Mouse (Mus musculus): ENCODE results near the gene Fam129c.

The Fam129c gene

DNA sequence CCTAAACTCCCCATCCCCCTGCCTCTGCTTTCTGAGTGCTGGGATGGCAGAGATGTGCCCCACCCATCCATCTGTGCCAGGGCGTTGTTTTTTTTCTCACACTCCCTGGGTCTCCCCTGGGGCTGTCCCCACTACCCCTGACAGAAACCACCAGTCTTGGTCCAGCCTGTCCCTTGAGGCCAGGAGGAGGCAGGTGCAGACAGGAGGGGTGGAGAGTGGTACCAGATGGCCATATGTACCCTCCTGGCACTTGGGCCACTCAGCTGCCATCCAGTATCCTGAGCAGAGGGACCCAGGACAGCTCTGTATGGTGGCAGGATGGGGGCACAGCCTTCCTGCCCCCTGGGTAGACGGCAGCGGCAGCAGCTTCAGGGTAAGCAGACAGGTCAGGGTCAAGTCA is at the start of gene Fam129c:
Fam129c (plus strand) TSS at position 198 of the 400 bp plus-strand sequence.
- CTCF ChIA-PET = interaction anchor here (0.7 kb wide), 1 partner anchor 80 kb away, joined by 3 read pairs; no protein-coding TSS in a partner anchor

DNA sequence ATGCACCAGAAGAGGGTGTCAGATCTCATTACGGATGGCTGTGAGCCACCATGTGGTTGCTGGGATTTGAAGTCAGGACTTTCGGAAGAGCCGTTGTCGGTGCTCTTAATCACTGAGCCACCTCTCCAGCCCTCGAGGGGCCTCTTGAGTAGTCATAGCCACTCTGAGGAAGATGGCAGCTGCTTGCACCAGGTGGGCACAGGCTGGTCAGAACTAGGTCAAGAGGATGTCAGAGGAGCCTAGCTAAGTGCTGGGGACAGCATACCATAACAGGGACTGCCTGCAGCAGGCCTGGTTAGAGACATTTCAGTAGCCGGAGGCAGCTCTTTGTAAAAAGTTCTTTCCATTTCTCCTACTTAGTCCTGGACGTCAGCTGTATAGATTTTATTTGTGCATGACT is 46.7 kb upstream of the Fam129c start:
- CTCF ChIA-PET = no interaction called here

DNA sequence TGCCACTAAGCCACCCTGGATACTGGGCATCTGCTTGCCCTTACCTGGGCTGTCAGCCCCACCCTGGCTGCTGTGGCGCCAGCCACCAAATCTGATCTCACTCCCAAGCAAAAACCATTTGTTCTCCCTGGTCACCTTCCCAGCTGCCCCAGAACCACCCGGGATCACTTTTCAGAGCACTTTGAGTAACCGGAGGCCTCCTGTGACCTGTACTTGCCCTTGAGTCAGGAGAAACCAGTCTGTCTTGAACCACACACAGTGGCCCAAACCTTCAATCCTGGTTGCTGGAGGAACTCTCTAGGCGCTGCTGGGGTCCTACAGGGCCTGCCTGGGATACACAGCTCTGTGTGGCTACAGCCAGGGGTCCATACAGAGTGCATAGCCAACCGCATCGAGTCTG is 44.7 kb upstream of the Fam129c start:
- CTCF ChIA-PET = no interaction called here

DNA sequence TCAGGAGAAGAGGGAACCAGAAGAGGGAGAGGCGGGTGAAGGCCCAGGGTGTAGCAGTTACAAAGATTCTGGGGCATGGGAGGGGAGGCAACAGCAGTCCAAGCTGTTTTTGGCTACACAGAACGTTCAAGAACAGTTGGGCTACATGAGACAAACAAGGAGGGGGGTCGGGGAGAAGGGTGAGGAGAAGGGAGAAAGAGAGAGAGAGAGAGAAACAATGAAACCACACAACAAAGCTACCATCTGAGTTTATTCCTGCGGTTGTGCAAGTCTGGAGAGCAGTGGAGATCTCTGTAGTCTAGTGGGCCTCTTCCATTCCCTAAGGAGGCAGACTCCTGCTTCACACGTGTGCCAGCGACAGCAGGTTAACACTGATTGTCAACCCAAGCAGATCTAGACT is 43.4 kb upstream of the Fam129c start:
- CTCF ChIA-PET = no interaction called here

GRCm38 (mm10) chr8:71554644-71555043 is 42.8 kb upstream of the Fam129c start:
- CTCF ChIA-PET = no interaction called here

DNA sequence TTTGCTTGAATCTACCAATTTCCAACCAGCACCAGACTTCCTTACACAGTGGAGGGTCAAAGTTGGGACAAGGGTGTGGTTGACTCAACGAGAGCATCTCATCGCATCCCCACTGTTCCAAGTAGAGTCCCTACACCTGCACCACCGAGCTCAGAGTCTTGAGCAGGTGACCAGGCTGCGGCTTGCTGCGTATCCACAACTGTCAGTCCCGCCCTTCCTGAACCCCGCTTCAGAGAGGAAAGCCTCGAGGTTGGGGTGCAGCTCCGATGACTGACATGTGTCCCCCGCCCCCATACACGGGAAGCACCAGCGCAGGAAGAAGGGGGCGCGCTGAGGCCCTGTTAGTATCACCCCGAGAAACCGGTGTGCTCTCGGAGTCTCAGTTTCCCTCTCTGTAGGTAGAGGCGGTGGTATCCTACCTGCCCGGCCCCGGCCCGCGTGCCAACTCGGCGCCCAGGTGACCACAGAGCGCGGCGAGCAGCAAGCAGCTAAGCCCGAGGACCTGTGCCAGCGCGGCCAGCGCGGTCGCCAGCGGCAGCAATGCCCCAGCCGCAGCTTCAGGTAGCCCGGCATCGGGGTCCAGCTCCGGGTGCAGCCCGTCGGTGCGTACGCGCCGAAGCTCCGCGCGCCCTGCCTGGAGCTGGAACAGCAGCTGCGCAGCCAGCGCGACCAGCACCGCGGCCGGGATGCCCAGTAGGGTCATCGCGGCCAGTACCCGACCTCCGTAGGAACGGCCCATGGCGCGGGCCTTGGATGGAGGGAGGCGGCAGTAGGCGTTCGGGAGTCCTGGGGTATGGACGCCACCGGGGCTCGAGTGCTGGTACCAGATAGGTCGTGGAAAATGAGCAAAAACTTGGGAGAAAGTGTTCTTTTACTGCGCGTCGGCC is 39.1 kb upstream of the Fam129c start, which contains the start of gene Tmem221:
Tmem221 (minus strand) TSS at position 801 of the 887 bp plus-strand sequence.
- CTCF ChIA-PET = interaction anchor here (0.6 to 1.0 kb wide), 2 partner anchors 119 to 143 kb away, joined by 3 to 24 read pairs; partner anchors contain the start of gene B3gnt3

DNA sequence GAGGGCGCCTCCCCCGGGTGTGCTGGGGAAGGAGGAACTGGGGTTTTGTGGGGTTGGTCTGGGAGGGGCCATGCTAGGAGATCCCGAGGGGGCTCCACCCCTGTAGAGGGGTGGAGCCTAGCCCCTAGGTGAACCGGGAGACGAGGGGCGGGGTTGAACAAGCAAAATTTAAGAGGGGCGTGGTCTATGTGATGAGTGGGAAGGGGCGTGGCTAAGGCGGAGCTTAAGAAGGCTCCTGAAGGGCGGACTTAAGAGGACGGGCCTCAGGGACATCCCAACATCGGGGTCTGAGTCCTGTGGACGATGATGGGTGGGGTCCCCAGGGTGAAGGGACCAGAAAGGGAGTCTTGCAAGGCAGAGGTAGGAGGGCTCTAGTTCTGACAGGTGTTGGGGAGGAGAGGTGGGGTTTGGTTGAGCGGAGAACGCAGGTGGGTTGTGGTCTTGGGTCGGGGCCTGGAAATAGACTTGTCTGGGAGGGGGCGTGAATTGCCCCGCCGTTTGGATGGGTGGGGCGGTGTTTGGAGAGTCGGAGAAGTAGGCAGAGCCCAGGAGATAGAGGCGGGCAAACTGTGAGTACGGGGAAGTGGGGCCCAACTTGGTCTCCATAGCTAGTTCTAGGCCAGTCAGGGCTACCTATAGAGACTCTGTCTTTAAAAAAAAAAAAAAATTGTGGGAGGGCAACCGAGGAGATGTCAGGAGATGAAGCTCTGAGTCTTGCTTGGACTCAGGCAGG is 38.3 kb upstream of the Fam129c start:
- CTCF ChIA-PET = interaction anchor here (0.6 to 1.0 kb wide), 4 partner anchors 28 to 120 kb away, joined by 3 to 4 read pairs (median 3); no protein-coding TSS in a partner anchor

DNA sequence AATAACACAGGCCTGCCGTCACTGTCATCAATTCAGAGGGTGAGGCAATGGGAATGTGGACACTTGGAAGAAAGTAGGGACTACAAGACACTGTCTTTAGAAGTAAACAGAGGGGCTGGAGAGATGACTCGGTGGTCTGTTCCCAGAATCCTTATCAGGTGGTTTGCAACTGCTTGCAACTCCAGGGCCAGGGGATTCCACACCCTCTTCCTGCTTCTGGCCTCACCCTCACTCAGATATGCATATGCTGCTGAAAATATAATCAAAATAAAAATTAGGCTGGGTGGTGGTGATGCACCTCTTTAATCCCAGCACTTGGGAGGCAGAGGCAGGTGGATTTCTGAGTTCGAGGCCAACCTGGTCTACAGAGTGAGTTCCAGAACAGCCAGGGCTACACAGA is 37.4 kb upstream of the Fam129c start:
- CTCF ChIA-PET = interaction anchor here (0.7 kb wide), 1 partner anchor 27 kb away, joined by 4 read pairs; no protein-coding TSS in a partner anchor

GRCm38 (mm10) chr8:71560765-71561164 is 36.7 kb upstream of the Fam129c start:
- CTCF ChIA-PET = interaction anchor here (1.2 kb wide), 1 partner anchor 69 kb away, joined by 4 read pairs; no protein-coding TSS in a partner anchor

DNA sequence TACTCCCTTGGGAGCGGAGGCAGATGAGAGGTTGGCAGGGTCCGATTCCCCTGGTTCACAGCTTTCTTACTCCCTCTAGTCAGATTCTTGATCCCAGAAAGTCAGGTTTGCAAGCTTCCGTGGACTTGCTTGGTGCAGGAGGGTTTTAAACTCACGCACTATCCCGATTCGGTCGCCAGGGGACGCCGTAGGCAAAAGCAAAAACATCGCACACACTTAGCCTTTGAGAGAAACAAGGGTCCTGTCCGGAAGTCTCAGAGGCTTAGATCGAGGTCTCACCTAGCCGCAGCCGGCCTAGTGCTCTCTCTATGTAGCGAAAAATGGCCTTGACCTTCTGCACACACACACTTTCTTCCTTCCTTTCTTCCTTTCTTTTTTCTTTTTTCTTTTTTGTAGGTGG is 36.0 kb upstream of the Fam129c start:
- CTCF ChIA-PET = interaction anchor here (0.6 to 1.6 kb wide), 3 partner anchors 16 to 99 kb away, joined by 3 to 4 read pairs (median 4); no protein-coding TSS in a partner anchor

DNA sequence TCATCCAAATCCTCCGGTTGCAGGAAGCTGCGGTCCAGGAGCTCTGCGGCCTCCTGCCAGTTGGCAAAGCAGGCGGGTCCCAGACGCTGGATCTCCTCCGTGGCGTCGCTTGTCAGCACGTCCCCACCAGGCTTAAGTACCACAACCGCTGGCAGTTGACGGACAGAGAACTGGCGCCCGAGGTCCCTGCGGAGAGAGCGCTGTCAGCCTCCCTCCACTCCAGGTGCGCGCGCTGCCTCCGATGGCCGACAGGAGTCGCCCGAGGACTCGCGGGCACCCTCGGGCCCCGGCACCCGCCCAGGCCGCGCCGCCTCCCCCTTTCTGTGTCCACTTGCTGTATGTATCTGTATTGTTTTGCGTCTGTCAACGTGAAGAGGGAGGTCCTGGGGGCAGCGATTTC is 34.7 kb upstream of the Fam129c start:
- CTCF ChIA-PET = interaction anchor here (0.7 to 1.6 kb wide), 5 partner anchors 22 to 98 kb away, joined by 3 to 5 read pairs (median 4); no protein-coding TSS in a partner anchor

- CTCF ChIA-PET = interaction anchor here (0.6 kb wide), 1 partner anchor 71 kb away, joined by 4 read pairs; no protein-coding TSS in a partner anchor
These were observed 33.5 kb upstream of the Fam129c start for GRCm38 (mm10) chr8:71563992-71564391.

DNA sequence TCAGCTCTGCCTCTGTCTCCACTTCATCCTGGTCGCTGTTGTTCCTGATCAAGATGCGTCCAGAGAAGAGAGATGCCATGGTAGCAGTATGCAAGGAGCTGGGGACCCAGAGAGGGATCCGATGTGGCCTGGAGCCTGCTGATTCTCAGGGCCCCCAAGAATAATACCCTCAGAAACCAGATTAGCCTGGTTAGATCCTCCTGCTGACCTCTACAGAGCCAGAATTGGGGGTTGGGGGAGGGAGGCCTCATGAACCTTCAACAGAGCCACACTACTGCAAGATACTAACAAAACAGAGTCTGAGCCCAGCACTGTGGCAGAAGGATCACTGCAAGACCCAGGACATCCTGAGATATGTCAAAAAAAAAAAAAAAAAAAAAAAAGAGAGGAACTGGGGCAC is 30.9 kb upstream of the Fam129c start, which contains the start of gene Nxnl1:
Nxnl1 (minus strand) TSS at position 101 of the 400 bp plus-strand sequence.
- CTCF ChIA-PET = no interaction called here

GRCm38 (mm10) chr8:71567587-71567986 is 29.9 kb upstream of the Fam129c start:
- CTCF ChIA-PET = interaction anchor here (0.6 kb wide), 1 partner anchor 19 kb away, joined by 4 read pairs; no protein-coding TSS in a partner anchor

GRCm38 (mm10) chr8:71568387-71568937 is 29.0 kb upstream of the Fam129c start, which contains the start of gene Slc27a1:
TSS of gene Slc27a1 (plus strand) at chr8:71568882.
- CTCF ChIA-PET = interaction anchor here (0.6 to 1.6 kb wide), 3 partner anchors 23 to 85 kb away, joined by 3 to 6 read pairs (median 6); no protein-coding TSS in a partner anchor

GRCm38 (mm10) chr8:71568941-71569340 is 28.5 kb upstream of the Fam129c start:
- CTCF ChIA-PET = interaction anchor here (0.6 to 1.6 kb wide), 3 partner anchors 22 to 85 kb away, joined by 3 to 6 read pairs (median 6); no protein-coding TSS in a partner anchor

DNA sequence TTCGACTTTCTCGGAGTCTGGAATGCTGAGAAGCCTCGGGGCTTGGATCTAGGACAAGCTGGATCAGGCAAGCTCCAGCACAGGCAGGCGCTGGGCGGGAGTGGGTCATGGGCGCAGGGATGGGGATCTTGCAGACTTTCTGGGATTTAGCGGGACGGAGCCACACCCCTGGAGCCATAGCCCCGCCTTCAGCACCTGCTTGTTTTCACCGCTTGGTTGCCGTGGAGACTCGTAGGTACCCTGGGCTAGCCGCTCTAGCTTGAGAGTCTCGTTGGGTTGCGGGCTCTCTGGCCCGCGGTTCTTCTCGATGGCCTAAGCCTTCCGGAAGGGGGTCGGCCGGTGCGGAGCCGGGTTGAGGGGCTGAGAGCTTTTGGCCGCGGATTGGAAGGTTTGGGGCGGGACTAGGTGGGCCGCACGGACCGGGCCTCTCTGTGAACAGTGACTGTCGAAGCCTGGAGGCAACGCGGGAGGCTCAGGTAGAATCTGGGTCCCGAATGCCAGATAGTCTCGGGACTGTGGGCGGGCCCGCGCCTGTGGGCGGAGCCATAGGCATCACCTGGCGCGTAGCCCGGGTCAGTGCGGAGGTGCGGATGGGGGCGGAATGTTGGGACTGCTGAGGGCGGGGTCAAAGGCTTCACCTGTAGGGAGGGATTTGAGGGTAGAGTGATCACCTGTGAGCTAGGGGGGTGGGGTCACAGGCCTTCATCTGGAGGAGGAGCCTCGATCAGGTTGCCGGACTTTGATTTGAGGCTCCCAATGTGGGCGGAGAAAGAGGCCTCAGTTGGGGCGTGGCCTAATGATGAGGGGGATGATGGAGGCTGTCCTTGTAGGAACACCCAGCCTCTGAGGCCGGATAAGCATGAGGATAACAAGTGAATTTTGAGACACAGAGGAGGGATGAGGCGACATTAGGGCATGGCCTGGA is 27.8 kb upstream of the Fam129c start:
- CTCF ChIA-PET = interaction anchor here (0.6 to 1.6 kb wide), 3 partner anchors 21 to 619 kb away, joined by 3 to 6 read pairs (median 4); no protein-coding TSS in a partner anchor

- CTCF ChIA-PET = no interaction called here
These were observed 27.0 kb upstream of the Fam129c start for GRCm38 (mm10) chr8:71570291-71570954.

GRCm38 (mm10) chr8:71572077-71572476 is 25.4 kb upstream of the Fam129c start:
- CTCF ChIA-PET = interaction anchor here (0.8 kb wide), 1 partner anchor 705 kb away, joined by 3 read pairs; no protein-coding TSS in a partner anchor

Data from spleen, embryonic (tissue).